Mouse (Mus musculus) limb, embryonic 13.5 days (tissue): ENCODE data around the gene Ntn5. TPM values are rescaled to one million over a fixed set of nuclear protein-coding genes. Genes with fewer than 3 reads are reported as not detected.

ENCODE experiments used
- ATAC-seq: fragments of 200-750 bp; cut with Nextera tagmentation; 2 replicates; pipeline ENCODE4 v1.8.0; 2017; ENCODE audit warnings: low read depth, moderate number of reproducible peaks, moderate TSS enrichment; ENCODE audit not compliant: low FRiP score
- H3K27ac ChIP-seq: fragments of 300-500 bp; sonication (generic); 2 replicates; pipeline ENCODE4 v1.5.1; 2015; ENCODE audit warnings: inconsistent platforms, mild to moderate bottlenecking, moderate library complexity
- H3K27me3 ChIP-seq: fragments of 300-500 bp; sonication (generic); 2 replicates; pipeline ENCODE4 v1.6.1; 2015; ENCODE audit warnings: mild to moderate bottlenecking, inconsistent platforms
- H3K36me3 ChIP-seq: fragments of 300-500 bp; sonication (generic); 2 replicates; pipeline ENCODE4 v1.6.1; 2015; ENCODE audit warnings: inconsistent platforms, mild to moderate bottlenecking, moderate library complexity
- H3K4me1 ChIP-seq: fragments of 300-500 bp; sonication (generic); 2 replicates; pipeline ENCODE4 v1.6.1; 2015; ENCODE audit warnings: inconsistent platforms
- H3K4me2 ChIP-seq: fragments of 300-500 bp; sonication (generic); replicated peaks from 2 replicates; pipeline ENCODE4 v1.6.1; 2015; ENCODE audit warnings: inconsistent platforms, mild to moderate bottlenecking, moderate library complexity
- H3K4me3 ChIP-seq: fragments of 300-500 bp; sonication (generic); 2 replicates; pipeline ENCODE4 v1.5.1; 2015; ENCODE audit warnings: moderate library complexity, mild to moderate bottlenecking, inconsistent platforms
- H3K9ac ChIP-seq: fragments of 300-500 bp; sonication (generic); 2 replicates; pipeline ENCODE4 v1.6.1; 2015; ENCODE audit warnings: mild to moderate bottlenecking, inconsistent platforms
- H3K9me3 ChIP-seq: fragments of 300-500 bp; sonication (generic); 2 replicates; pipeline ENCODE4 v1.6.1; 2016; ENCODE audit warnings: inconsistent platforms
- WGBS: fragments of 180-500 bp; shearing (Covaris S2); methylation state at CpG from one replicate; pipeline ENCODE4 v1.1.7; 2015; 5-methylcytosine and 5-hydroxymethylcytosine counted together
- polyA plus RNA-seq: library from polyadenylated mRNA; unstranded; fragments of >200 nt; fragmentation: Nextera tagmentation; extraction: Ambion mirVana; gene quantifications from 2 replicates; pipeline ENCODE4 v1.2.1, GENCODE M21; 2015

Gene Ntn5
- polyA plus RNA-seq, 1 experiment from 2014 or later, result 0.23 TPM

GRCm38 (mm10) chr7:45710477-45711191, 26.8 kb downstream of the Ntn5 start:
- Histone ChIP-seq H3K4me3 (no peak overlapping the region), H3K4me2 (no peak overlapping the region), H3K27ac (no peak overlapping the region), H3K36me3 (peaks cover 44% of the 10 kb centered on the region), H3K9ac (no peak overlapping the region), H3K4me1 (peaks cover 55% of the 10 kb centered on the region), H3K9me3 (no peaks in the 10 kb centered on the region), H3K27me3 (no peaks in the 10 kb centered on the region)
- ATAC-seq, result no peak
- 93% methylated on average over 20 of the region's 20 CpGs for WGBS

- Histone ChIP-seq H3K9me3 (no peaks in the 10 kb centered on the region), H3K9ac (no peak overlapping the region), H3K36me3 (peaks cover 44% of the 10 kb centered on the region), H3K27ac (no peak overlapping the region), H3K4me3 (no peak overlapping the region), H3K4me2 (no peak overlapping the region), H3K27me3 (no peaks in the 10 kb centered on the region), H3K4me1 (peaks cover 55% of the 10 kb centered on the region)
- no peak for ATAC-seq
- WGBS, result 91% methylated on average over 24 of the region's 24 CpGs
These were observed 27.6 kb downstream of the Ntn5 start for GRCm38 (mm10) chr7:45711316-45712021.

GRCm38 (mm10) chr7:45712022-45712757, 28.4 kb downstream of the Ntn5 start:
- Histone ChIP-seq H3K4me2 (no peak overlapping the region), H3K36me3 (peaks cover 44% of the 10 kb centered on the region), H3K4me3 (no peak overlapping the region), H3K9me3 (no peaks in the 10 kb centered on the region), H3K4me1 (peaks cover 56% of the 10 kb centered on the region), H3K27me3 (no peaks in the 10 kb centered on the region), H3K27ac (no peak overlapping the region), H3K9ac (no peak overlapping the region)
- WGBS, result 86% methylated on average over 21 of the region's 21 CpGs
- ATAC-seq, result no peak

GRCm38 (mm10) chr7:45713396-45713795, 29.6 kb downstream of the Ntn5 start:
- Histone ChIP-seq H3K4me2 (no peak overlapping the region), H3K9me3 (no peaks in the 10 kb centered on the region), H3K27me3 (no peaks in the 10 kb centered on the region), H3K4me1 (peaks cover 45% of the 10 kb centered on the region), H3K27ac (no peak overlapping the region), H3K36me3 (peaks cover 44% of the 10 kb centered on the region), H3K4me3 (no peak overlapping the region), H3K9ac (no peak overlapping the region)
- 91% methylated on average over 16 of the region's 16 CpGs for WGBS
- ATAC-seq, result no peak

- H3K9ac ChIP-seq, result peak overlapping the region; percentile 78
- peaks cover 42% of the 10 kb centered on the region for H3K4me1 ChIP-seq
- no peaks in the 10 kb centered on the region for H3K9me3 ChIP-seq
- peak overlapping the region; percentile 94 for H3K4me3 ChIP-seq
- no peak overlapping the region for H3K27ac ChIP-seq
- peaks cover 44% of the 10 kb centered on the region for H3K36me3 ChIP-seq
- no peak for ATAC-seq
- no peaks in the 10 kb centered on the region for H3K27me3 ChIP-seq
- WGBS, result 84% methylated on average over 6 of the region's 6 CpGs
- H3K4me2 ChIP-seq, result peak overlapping the region; percentile 94
These were observed 30.2 kb downstream of the Ntn5 start for GRCm38 (mm10) chr7:45713881-45714520.

GRCm38 (mm10) chr7:45714630-45715089, 30.8 kb downstream of the Ntn5 start:
- Histone ChIP-seq H3K9me3 (no peaks in the 10 kb centered on the region), H3K4me2 (peak overlapping the region; percentile 94), H3K9ac (peak overlapping the region; percentile 78), H3K27ac (peak overlapping the region; percentile 52; the same call in 1 of the 2 replicates), H3K27me3 (no peaks in the 10 kb centered on the region), H3K4me3 (peak overlapping the region; percentile 94), H3K4me1 (peaks cover 42% of the 10 kb centered on the region), H3K36me3 (peaks cover 46% of the 10 kb centered on the region)
- ATAC-seq, result peak; percentile 38
- WGBS, result 8% methylated on average over 14 of the region's 14 CpGs

- peaks cover 44% of the 10 kb centered on the region for H3K4me1 ChIP-seq
- H3K4me2 ChIP-seq, result peak within 1 kb of the TSS; percentile 94
- 7% methylated on average over 34 of the region's 34 CpGs for WGBS
- no peaks in the 10 kb centered on the region for H3K9me3 ChIP-seq
- peak within 1 kb of the TSS; percentile 94 for H3K4me3 ChIP-seq
- H3K36me3 ChIP-seq, result peaks cover 46% of the 10 kb centered on the region
- H3K27me3 ChIP-seq, result no peaks in the 10 kb centered on the region
- H3K27ac ChIP-seq, result peak within 1 kb of the TSS; percentile 52; the same call in 1 of the 2 replicates
- peak; percentile 92 for ATAC-seq
- peak within 1 kb of the TSS; percentile 78 for H3K9ac ChIP-seq
These were observed 31.4 kb downstream of the Ntn5 start, which contains the start of gene Rpl18 for GRCm38 (mm10) chr7:45715090-45715708. TSS of gene Rpl18 (plus strand) at chr7:45715457.

- peak overlapping the region; percentile 19; the same call in 1 of the 2 replicates for H3K9ac ChIP-seq
- no peaks in the 10 kb centered on the region for H3K9me3 ChIP-seq
- peak overlapping the region; percentile 94 for H3K4me2 ChIP-seq
- peak overlapping the region; percentile 52; the same call in 1 of the 2 replicates for H3K27ac ChIP-seq
- no peaks in the 10 kb centered on the region for H3K27me3 ChIP-seq
- peaks cover 46% of the 10 kb centered on the region for H3K36me3 ChIP-seq
- WGBS, result 82% methylated on average over 19 of the region's 19 CpGs
- ATAC-seq, result no peak
- H3K4me3 ChIP-seq, result peak overlapping the region; percentile 94
- peaks cover 49% of the 10 kb centered on the region for H3K4me1 ChIP-seq
These were observed 32.1 kb downstream of the Ntn5 start for GRCm38 (mm10) chr7:45715741-45716459.

- no peak for ATAC-seq
- Histone ChIP-seq H3K36me3 (peaks cover 46% of the 10 kb centered on the region), H3K4me1 (peaks cover 52% of the 10 kb centered on the region), H3K4me2 (peak overlapping the region; percentile 94), H3K27me3 (no peaks in the 10 kb centered on the region), H3K9ac (peak overlapping the region; percentile 84; the same call in 1 of the 2 replicates), H3K9me3 (no peaks in the 10 kb centered on the region), H3K27ac (no peak overlapping the region), H3K4me3 (peak overlapping the region; percentile 94)
- WGBS, result 89% methylated on average over 3 of the region's 3 CpGs
These were observed 32.6 kb downstream of the Ntn5 start for GRCm38 (mm10) chr7:45716460-45716857.

GRCm38 (mm10) chr7:45716952-45717917, 33.4 kb downstream of the Ntn5 start:
- Histone ChIP-seq H3K9ac (peak overlapping the region; percentile 84), H3K36me3 (peaks cover 46% of the 10 kb centered on the region), H3K4me2 (peak overlapping the region; percentile 94), H3K27me3 (no peaks in the 10 kb centered on the region), H3K4me1 (peaks cover 52% of the 10 kb centered on the region), H3K9me3 (no peaks in the 10 kb centered on the region), H3K4me3 (peak overlapping the region; percentile 94), H3K27ac (peak overlapping the region; percentile 83)
- WGBS, result 11% methylated on average over 31 of the region's 31 CpGs
- peak; percentile 42; the same call in 1 of the 2 replicates for ATAC-seq
